Mouse (Mus musculus) limb, embryonic 15.5 days (tissue): ENCODE results near the gene Mfn2. TPM values are rescaled to one million over a fixed set of nuclear protein-coding genes. Genes with fewer than 3 reads are reported as not detected.

Source experiments
- ATAC-seq: fragments of 200-750 bp; cut with Nextera tagmentation; 2 replicates; pipeline ENCODE4 v1.8.0; 2017; ENCODE audit warnings: low read depth, moderate TSS enrichment; ENCODE audit not compliant: insufficient number of reproducible peaks, low FRiP score, low TSS enrichment
- H3K27ac ChIP-seq: fragments of 300-500 bp; sonication (generic); 2 replicates; pipeline ENCODE4 v1.5.1; 2015; ENCODE audit warnings: moderate library complexity, mild to moderate bottlenecking, inconsistent platforms
- H3K27me3 ChIP-seq: fragments of 300-500 bp; sonication (generic); 2 replicates; pipeline ENCODE4 v1.6.1; 2015; ENCODE audit warnings: inconsistent platforms
- H3K36me3 ChIP-seq: fragments of 300-500 bp; sonication (generic); 2 replicates; pipeline ENCODE4 v1.6.1; 2015; ENCODE audit warnings: inconsistent platforms
- H3K4me1 ChIP-seq: fragments of 300-500 bp; sonication (generic); 2 replicates; pipeline ENCODE4 v1.6.1; 2015; ENCODE audit warnings: inconsistent platforms
- H3K4me2 ChIP-seq: fragments of 300-500 bp; sonication (generic); 2 replicates; pipeline ENCODE4 v1.6.1; 2015; ENCODE audit warnings: mild to moderate bottlenecking, inconsistent platforms
- H3K4me3 ChIP-seq: fragments of 300-500 bp; sonication (generic); 2 replicates; pipeline ENCODE4 v1.5.1; 2015; ENCODE audit warnings: mild to moderate bottlenecking, inconsistent platforms
- H3K9ac ChIP-seq: fragments of 300-500 bp; sonication (generic); 2 replicates; pipeline ENCODE4 v1.6.1; 2015; ENCODE audit warnings: inconsistent platforms
- H3K9me3 ChIP-seq: fragments of 300-500 bp; sonication (generic); 2 replicates; pipeline ENCODE4 v1.6.1; 2016; ENCODE audit warnings: inconsistent platforms
- WGBS: fragments of 180-500 bp; shearing (Covaris S2); methylation state at CpG from one replicate; pipeline ENCODE4 v1.1.7; 2015; 5-methylcytosine and 5-hydroxymethylcytosine counted together
- polyA plus RNA-seq: library from polyadenylated mRNA; unstranded; fragments of >200 nt; fragmentation: Nextera tagmentation; extraction: Ambion mirVana; gene quantifications from 2 replicates; pipeline ENCODE4 v1.2.1, GENCODE M21; 2015

Gene Mfn2
- polyA plus RNA-seq, 1 experiment from 2014 or later: 37.8 TPM

GRCm38 (mm10) chr4:147906230-147906629 lies 1.7 kb upstream of the Mfn2 start:
- WGBS: 61% methylated on average over 5 of the region's 5 CpGs
- H3K9ac ChIP-seq: no peak overlapping the region
- no peaks in the 10 kb centered on the region for H3K9me3 ChIP-seq
- H3K27ac ChIP-seq: no peak overlapping the region
- ATAC-seq: no peak
- no peak overlapping the region for H3K4me3 ChIP-seq
- H3K36me3 ChIP-seq: peaks cover 37% of the 10 kb centered on the region
- peaks cover 15% of the 10 kb centered on the region for H3K4me1 ChIP-seq
- no peak overlapping the region for H3K4me2 ChIP-seq
- H3K27me3 ChIP-seq: no peaks in the 10 kb centered on the region

GRCm38 (mm10) chr4:147905090-147905659 lies 671 bp upstream of the Mfn2 start:
- H3K9me3 ChIP-seq: no peaks in the 10 kb centered on the region
- WGBS: under 1% methylated on average over 8 of the region's 8 CpGs
- H3K4me2 ChIP-seq: peak overlapping the region; percentile 71
- ATAC-seq: no peak; the same call in 1 of the 2 replicates
- peaks cover 15% of the 10 kb centered on the region for H3K4me1 ChIP-seq
- no peaks in the 10 kb centered on the region for H3K27me3 ChIP-seq
- peaks cover 34% of the 10 kb centered on the region for H3K36me3 ChIP-seq
- peak overlapping the region; percentile 87; the same call in 1 of the 2 replicates for H3K9ac ChIP-seq
- H3K27ac ChIP-seq: no peak overlapping the region
- peak overlapping the region; percentile 91 for H3K4me3 ChIP-seq

- Histone ChIP-seq H3K4me1 (peaks cover 15% of the 10 kb centered on the region), H3K36me3 (peaks cover 38% of the 10 kb centered on the region), H3K4me2 (peak overlapping the region; percentile 52), H3K27ac (no peak overlapping the region), H3K9ac (peak overlapping the region; percentile 87; the same call in 1 of the 2 replicates), H3K27me3 (no peaks in the 10 kb centered on the region), H3K4me3 (peak overlapping the region; percentile 91), H3K9me3 (no peaks in the 10 kb centered on the region)
- WGBS: 81% methylated on average over 3 of the region's 3 CpGs
- no peak for ATAC-seq
Measured at GRCm38 (mm10) chr4:147903601-147904000, 903 bp downstream of the Mfn2 start.

GRCm38 (mm10) chr4:147902906-147903500 lies 1.5 kb downstream of the Mfn2 start:
- no peak overlapping the region for H3K27ac ChIP-seq
- H3K36me3 ChIP-seq: peaks cover 44% of the 10 kb centered on the region
- no peaks in the 10 kb centered on the region for H3K27me3 ChIP-seq
- H3K9ac ChIP-seq: no peak overlapping the region
- no peak overlapping the region; the same call in 1 of the 2 replicates for H3K4me3 ChIP-seq
- H3K4me1 ChIP-seq: peaks cover 15% of the 10 kb centered on the region
- H3K4me2 ChIP-seq: peak overlapping the region; percentile 52; the same call in 1 of the 2 replicates
- ATAC-seq: no peak
- 89% methylated on average over 12 of the region's 12 CpGs for WGBS
- no peaks in the 10 kb centered on the region for H3K9me3 ChIP-seq

GRCm38 (mm10) chr4:147900452-147900851 lies 4.1 kb downstream of the Mfn2 start:
- peaks cover 69% of the 10 kb centered on the region for H3K36me3 ChIP-seq
- no peak overlapping the region for H3K9ac ChIP-seq
- 87% methylated on average over 7 of the region's 7 CpGs for WGBS
- no peak for ATAC-seq
- H3K27me3 ChIP-seq: no peaks in the 10 kb centered on the region
- H3K27ac ChIP-seq: no peak overlapping the region
- H3K4me3 ChIP-seq: no peak overlapping the region
- no peaks in the 10 kb centered on the region for H3K9me3 ChIP-seq
- H3K4me2 ChIP-seq: no peak overlapping the region
- H3K4me1 ChIP-seq: peaks cover 15% of the 10 kb centered on the region

- Histone ChIP-seq H3K27me3 (no peaks in the 10 kb centered on the region), H3K27ac (no peak overlapping the region)
Measured at GRCm38 (mm10) chr4:147897348-147897747, 7.2 kb downstream of the Mfn2 start.

GRCm38 (mm10) chr4:147896411-147896810 lies 8.1 kb downstream of the Mfn2 start:
- no peaks in the 10 kb centered on the region for H3K27me3 ChIP-seq
- H3K36me3 ChIP-seq: peaks cover 86% of the 10 kb centered on the region
- H3K4me3 ChIP-seq: no peak overlapping the region
- no peak overlapping the region for H3K9ac ChIP-seq
- H3K4me1 ChIP-seq: no peaks in the 10 kb centered on the region
- no peaks in the 10 kb centered on the region for H3K9me3 ChIP-seq
- no peak overlapping the region for H3K4me2 ChIP-seq
- 42% methylated on average over 1 of the region's 1 CpGs for WGBS
- ATAC-seq: no peak
- H3K27ac ChIP-seq: no peak overlapping the region

More at GRCm38 (mm10) chr4:147897348-147897747, 7.2 kb downstream of the Mfn2 start:
- H3K9ac ChIP-seq: no peak overlapping the region
- H3K36me3 ChIP-seq: peaks cover 85% of the 10 kb centered on the region
- H3K9me3 ChIP-seq: no peaks in the 10 kb centered on the region
- 87% methylated on average over 3 of the region's 3 CpGs for WGBS
- no peak for ATAC-seq
- H3K4me2 ChIP-seq: no peak overlapping the region
- no peak overlapping the region for H3K4me3 ChIP-seq
- no peaks in the 10 kb centered on the region for H3K4me1 ChIP-seq

GRCm38 (mm10) chr4:147895815-147896330 lies 8.6 kb downstream of the Mfn2 start:
- Histone ChIP-seq H3K36me3 (peaks cover 89% of the 10 kb centered on the region), H3K4me2 (no peak overlapping the region), H3K4me1 (no peaks in the 10 kb centered on the region), H3K27me3 (no peaks in the 10 kb centered on the region), H3K9me3 (no peaks in the 10 kb centered on the region), H3K9ac (no peak overlapping the region), H3K27ac (no peak overlapping the region), H3K4me3 (no peak overlapping the region)
- 91% methylated on average over 4 of the region's 4 CpGs for WGBS
- no peak for ATAC-seq

GRCm38 (mm10) chr4:147890341-147890740 lies 14.2 kb downstream of the Mfn2 start:
- H3K36me3 ChIP-seq: peaks cover 83% of the 10 kb centered on the region
- no peak overlapping the region for H3K4me2 ChIP-seq
- no peak for ATAC-seq
- 84% methylated on average over 6 of the region's 6 CpGs for WGBS
- H3K4me1 ChIP-seq: no peaks in the 10 kb centered on the region
- H3K27me3 ChIP-seq: no peaks in the 10 kb centered on the region
- H3K27ac ChIP-seq: no peak overlapping the region
- no peak overlapping the region for H3K4me3 ChIP-seq
- H3K9ac ChIP-seq: no peak overlapping the region
- no peaks in the 10 kb centered on the region for H3K9me3 ChIP-seq

GRCm38 (mm10) chr4:147888237-147888636 lies 16.3 kb downstream of the Mfn2 start:
- H3K27ac ChIP-seq: no peak overlapping the region
- peaks cover 82% of the 10 kb centered on the region for H3K36me3 ChIP-seq
- H3K9me3 ChIP-seq: no peaks in the 10 kb centered on the region
- no peak for ATAC-seq
- WGBS: 86% methylated on average over 4 of the region's 4 CpGs
- H3K4me3 ChIP-seq: no peak overlapping the region
- H3K27me3 ChIP-seq: no peaks in the 10 kb centered on the region
- H3K4me2 ChIP-seq: no peak overlapping the region
- H3K4me1 ChIP-seq: no peaks in the 10 kb centered on the region
- H3K9ac ChIP-seq: no peak overlapping the region

GRCm38 (mm10) chr4:147887277-147887676 lies 17.2 kb downstream of the Mfn2 start:
- Histone ChIP-seq H3K27ac (no peak overlapping the region), H3K36me3 (peaks cover 85% of the 10 kb centered on the region), H3K9me3 (no peaks in the 10 kb centered on the region), H3K27me3 (no peaks in the 10 kb centered on the region), H3K9ac (no peak overlapping the region), H3K4me1 (no peaks in the 10 kb centered on the region), H3K4me3 (no peak overlapping the region), H3K4me2 (no peak overlapping the region)
- no peak for ATAC-seq
- WGBS: 93% methylated on average over 7 of the region's 7 CpGs

GRCm38 (mm10) chr4:147886158-147886557 lies 18.3 kb downstream of the Mfn2 start:
- peaks cover 89% of the 10 kb centered on the region for H3K36me3 ChIP-seq
- no peak for ATAC-seq
- H3K4me3 ChIP-seq: no peak overlapping the region
- H3K4me2 ChIP-seq: no peak overlapping the region
- no peaks in the 10 kb centered on the region for H3K4me1 ChIP-seq
- no peak overlapping the region for H3K27ac ChIP-seq
- H3K9me3 ChIP-seq: no peaks in the 10 kb centered on the region
- H3K9ac ChIP-seq: no peak overlapping the region
- H3K27me3 ChIP-seq: no peaks in the 10 kb centered on the region
- 93% methylated on average over 12 of the region's 12 CpGs for WGBS
